Mouse (Mus musculus) gonadal fat pad, adult 2 months (tissue): ENCODE measurements around the gene Olfr1200. TPM values are rescaled to one million over a fixed set of nuclear protein-coding genes. Genes with fewer than 3 reads are reported as not detected.

ENCODE experiments used
- DNase-seq: peaks from one replicate; pipeline ENCODE4 v3.0.0-alpha.2; 2012; ENCODE audit warnings: low read depth
- polyA plus RNA-seq: library from polyadenylated mRNA; depleted of rRNA; stranded (reverse); fragments of >200 nt; gene quantifications from 2 replicates; pipeline ENCODE4 v1.2.3, GENCODE M21; 2012; rRNA removed

Olfr1200 gene
- not detected in 2 replicates for polyA plus RNA-seq

GRCm38 (mm10) chr2:88770388-88770787, at the start of gene Olfr1200:
Gene Olfr1200, minus strand, starts transcription at chr2:88770488.
- no peak for DNase-seq

- DNase-seq, result no peak
These were observed 43.9 kb upstream of the Olfr1200 start, which contains the start of gene Olfr1202 for GRCm38 (mm10) chr2:88814196-88814595. Gene Olfr1202, plus strand, starts transcription at chr2:88814496.

DNA sequence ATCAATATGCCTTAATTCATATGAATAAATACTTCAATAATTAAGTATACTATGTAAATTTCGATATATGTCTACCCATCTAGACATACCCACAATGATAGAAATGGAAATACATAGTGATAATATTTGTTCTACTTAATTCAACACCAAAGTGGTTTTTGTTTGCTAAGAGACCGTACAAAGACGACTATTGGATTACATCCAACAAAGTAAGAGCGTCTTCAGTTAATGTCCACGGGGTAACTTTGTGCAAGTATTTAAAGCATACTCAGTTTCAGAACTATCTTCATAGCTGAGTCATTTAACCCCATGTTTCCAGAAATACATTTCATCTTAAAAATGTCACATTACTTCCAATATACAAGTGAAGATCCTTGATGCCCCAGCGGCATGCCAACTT, 22.4 kb upstream of the Olfr1200 start, which contains the start of gene Olfr1201:
Olfr1201 (plus strand) TSS at position 301 of the 400 bp plus-strand sequence.
- DNase-seq, result no peak

DNA sequence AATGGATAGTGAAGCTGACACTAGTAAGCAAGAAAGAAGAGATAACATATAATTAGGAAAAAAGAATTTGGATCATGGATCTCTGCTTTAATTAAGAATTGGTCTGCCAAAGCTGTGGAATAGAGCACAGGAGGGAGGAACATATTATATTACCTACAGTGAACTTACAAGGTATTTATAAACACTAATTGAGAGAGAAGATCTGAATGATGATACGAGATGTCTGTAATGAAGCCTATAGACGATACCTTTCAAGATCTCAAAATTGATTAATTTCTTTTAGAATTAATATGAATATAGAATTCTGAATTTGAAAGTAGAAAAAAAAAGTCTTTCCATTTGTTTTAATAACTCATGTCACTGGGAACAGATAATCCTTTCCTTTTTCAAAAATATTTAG, 9.9 kb downstream of the Olfr1200 start, which contains the start of gene Olfr1199:
Olfr1199 (minus strand) TSS at position 101 of the 400 bp plus-strand sequence.
- DNase-seq, result no peak

- no peak for DNase-seq
These were observed 19.0 kb downstream of the Olfr1200 start, which contains the start of gene Olfr1198 for GRCm38 (mm10) chr2:88751270-88751669. Gene Olfr1198, minus strand, starts transcription at chr2:88751370.

DNA sequence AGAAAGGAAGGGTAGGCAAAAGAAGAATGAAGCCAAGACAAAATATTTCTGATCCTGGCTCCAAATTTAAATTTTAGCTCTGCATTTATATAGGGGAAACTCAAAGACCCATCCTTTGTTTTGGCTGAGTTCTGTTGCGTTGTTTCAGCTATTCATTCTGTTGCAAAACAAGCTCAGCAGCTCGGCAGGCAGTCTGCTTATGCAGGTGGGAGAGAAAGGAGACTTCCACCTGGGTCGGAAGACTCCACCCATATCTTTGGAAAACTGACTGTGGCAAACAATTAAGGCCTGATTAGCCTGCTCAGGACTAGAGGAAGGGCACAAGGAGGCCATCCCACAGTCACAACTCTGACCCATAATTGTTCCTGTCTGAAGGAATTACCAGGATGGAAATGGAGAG, 26.9 kb downstream of the Olfr1200 start:
- DNase-seq, result no peak

- DNase-seq, result no peak
These were observed 38.0 kb downstream of the Olfr1200 start, which contains the start of gene Olfr1197 for GRCm38 (mm10) chr2:88732266-88732665. Gene Olfr1197, minus strand, starts transcription at chr2:88732366.

Other genes starting within 250 kb of the Olfr1200 start
- not detected in 2 replicates for gene Olfr1188, start 213.6 kb downstream of the Olfr1200 start, polyA plus RNA-seq
- not detected in 2 replicates for gene Olfr1189, start 184.0 kb downstream of the Olfr1200 start, polyA plus RNA-seq
- gene Olfr1191-ps1, start 129.9 kb downstream of the Olfr1200 start, polyA plus RNA-seq, result not detected in 2 replicates
- gene Olfr1192-ps1, start 122.0 kb downstream of the Olfr1200 start, polyA plus RNA-seq, result not detected in 2 replicates
- not detected in 2 replicates for gene Olfr1193, start 94.9 kb downstream of the Olfr1200 start, polyA plus RNA-seq
- gene Olfr1195, start 81.3 kb downstream of the Olfr1200 start, polyA plus RNA-seq, result not detected in 2 replicates
- not detected in 2 replicates for gene Olfr1196, start 65.9 kb downstream of the Olfr1200 start, polyA plus RNA-seq
- gene Olfr1197, start 38.1 kb downstream of the Olfr1200 start, polyA plus RNA-seq, result not detected in 2 replicates
- not detected in 2 replicates for gene Olfr1198, start 19.1 kb downstream of the Olfr1200 start, polyA plus RNA-seq
- gene Olfr1199, start 10.0 kb downstream of the Olfr1200 start, polyA plus RNA-seq, result not detected in 2 replicates
- not detected in 2 replicates for gene Olfr1201, start 22.5 kb upstream of the Olfr1200 start, polyA plus RNA-seq
- not detected in 2 replicates for gene Olfr1202, start 44.0 kb upstream of the Olfr1200 start, polyA plus RNA-seq
- not detected in 2 replicates for gene Olfr1205, start 59.2 kb upstream of the Olfr1200 start, polyA plus RNA-seq
- gene Olfr1204, start 78.8 kb upstream of the Olfr1200 start, polyA plus RNA-seq, result not detected in 2 replicates
- gene Olfr1206, start 92.7 kb upstream of the Olfr1200 start, polyA plus RNA-seq, result not detected in 2 replicates
- not detected in 2 replicates for gene Olfr1208, start 131.8 kb upstream of the Olfr1200 start, polyA plus RNA-seq
- gene Olfr1209, start 144.7 kb upstream of the Olfr1200 start, polyA plus RNA-seq, result not detected in 2 replicates
- gene Olfr1211, start 167.6 kb upstream of the Olfr1200 start, polyA plus RNA-seq, result not detected in 2 replicates
- not detected in 2 replicates for gene Olfr1212, start 183.5 kb upstream of the Olfr1200 start, polyA plus RNA-seq
- not detected in 2 replicates for gene Gm13762, start 209.8 kb upstream of the Olfr1200 start, polyA plus RNA-seq
- gene Olfr1214, start 222.2 kb upstream of the Olfr1200 start, polyA plus RNA-seq, result not detected in 2 replicates
- gene Olfr1215, start 236.5 kb upstream of the Olfr1200 start, polyA plus RNA-seq, result not detected in 2 replicates
- not detected in 2 replicates for gene Olfr1216, start 247.9 kb upstream of the Olfr1200 start, polyA plus RNA-seq